Mouse (Mus musculus): ENCODE results near the gene Lurap1l. TPM values are rescaled to one million over a fixed set of nuclear protein-coding genes. Genes with fewer than 3 reads are reported as not detected.
A peak's percentile ranks its signal among the peaks of the same experiment; 100 is the strongest.

The Lurap1l gene
- total RNA-seq (2021) = 1 to 10 TPM; 8.1 TPM
- long read RNA-seq, transcript Lurap1l-201 (2 exons, 3,066 nt) = major isoform, 27 of 29 reads
- long read RNA-seq, partial matches to known transcripts = 0 of 29 reads
- long read RNA-seq, other reads (novel, unspliced or antisense) = 2 of 29 reads

GRCm38 (mm10) chr4:80910481-80910870, at the start of gene Lurap1l:
TSS of gene Lurap1l (plus strand) at chr4:80910646.
- peak; percentile 22 to 48 for DNase-seq (ENCODE audit: low spot score in 2 of 2)

- DNase-seq (ENCODE audit: low spot score in 2 of 2) = no peak
Measured at GRCm38 (mm10) chr4:80862962-80863361, 47.5 kb upstream of the Lurap1l start.

GRCm38 (mm10) chr4:80863906-80864305, 46.5 kb upstream of the Lurap1l start:
- no peak for DNase-seq (ENCODE audit: low spot score in 2 of 2)

- DNase-seq (ENCODE audit: low spot score in 2 of 2) = peak; percentile 66 to 68
Measured at GRCm38 (mm10) chr4:80864511-80864922, 45.9 kb upstream of the Lurap1l start.

GRCm38 (mm10) chr4:80866065-80866464, 44.4 kb upstream of the Lurap1l start:
- DNase-seq (ENCODE audit: low spot score in 2 of 2) = peak in 1 of 2 experiments; percentile 32

GRCm38 (mm10) chr4:80869598-80869997, 40.8 kb upstream of the Lurap1l start:
- DNase-seq (ENCODE audit: low spot score in 2 of 2) = no peak

GRCm38 (mm10) chr4:80872847-80873644, 37.4 kb upstream of the Lurap1l start:
- DNase-seq (ENCODE audit: low spot score in 2 of 2) = no peak

GRCm38 (mm10) chr4:80874121-80874859, 36.2 kb upstream of the Lurap1l start:
- DNase-seq (ENCODE audit: low spot score in 2 of 2) = no peak

- no peak for DNase-seq (ENCODE audit: low spot score in 2 of 2)
Measured at GRCm38 (mm10) chr4:80875055-80875454, 35.4 kb upstream of the Lurap1l start.

- DNase-seq (ENCODE audit: low spot score in 2 of 2) = no peak
Measured at GRCm38 (mm10) chr4:80881996-80882599, 28.3 kb upstream of the Lurap1l start.

- no peak for DNase-seq (ENCODE audit: low spot score in 2 of 2)
Measured at GRCm38 (mm10) chr4:80886631-80887030, 23.8 kb upstream of the Lurap1l start.

GRCm38 (mm10) chr4:80891004-80891403, 19.4 kb upstream of the Lurap1l start:
- no peak for DNase-seq (ENCODE audit: low spot score in 2 of 2)

GRCm38 (mm10) chr4:80895278-80895894, 15.1 kb upstream of the Lurap1l start:
- no peak for DNase-seq (ENCODE audit: low spot score in 2 of 2)

- no peak for DNase-seq (ENCODE audit: low spot score in 2 of 2)
Measured at GRCm38 (mm10) chr4:80906726-80907125, 3.7 kb upstream of the Lurap1l start.

GRCm38 (mm10) chr4:80907973-80908372, 2.5 kb upstream of the Lurap1l start:
- no peak for DNase-seq (ENCODE audit: low spot score in 2 of 2)

GRCm38 (mm10) chr4:80908902-80909301, 1.5 kb upstream of the Lurap1l start:
- DNase-seq (ENCODE audit: low spot score in 2 of 2) = no peak

GRCm38 (mm10) chr4:80910871-80911701, 640 bp downstream of the Lurap1l start:
- DNase-seq (ENCODE audit: low spot score in 2 of 2) = peak; percentile 65 to 76

- DNase-seq (ENCODE audit: low spot score in 2 of 2) = peak; percentile 69 to 78
Measured at GRCm38 (mm10) chr4:80911706-80912540, 1.5 kb downstream of the Lurap1l start.

GRCm38 (mm10) chr4:80915211-80915610, 4.8 kb downstream of the Lurap1l start:
- DNase-seq (ENCODE audit: low spot score in 2 of 2) = no peak

Measured in layer of hippocampus, postnatal 10 days (tissue).